Mouse (Mus musculus) hindbrain, embryonic 16.5 days (tissue): ENCODE measurements around the gene Maml2. TPM values are rescaled to one million over a fixed set of nuclear protein-coding genes. Genes with fewer than 3 reads are reported as not detected.
A peak's percentile ranks its signal among the peaks of the same experiment; 100 is the strongest.

Experiments used
- ATAC-seq: fragments of 200-750 bp; cut with Nextera tagmentation; 2 replicates; pipeline ENCODE4 v1.8.0; 2017; ENCODE audit warnings: moderate TSS enrichment, moderate library complexity
- H3K27ac ChIP-seq: fragments of 300-500 bp; sonication (generic); 2 replicates; pipeline ENCODE4 v1.5.1; 2014; ENCODE audit warnings: low read depth, mild to moderate bottlenecking, control low read depth, low read length, moderate library complexity
- H3K27me3 ChIP-seq: fragments of 300-500 bp; sonication (generic); replicated peaks from 2 replicates; pipeline ENCODE4 v1.6.1; 2014; ENCODE audit warnings: low read length; ENCODE audit not compliant: control insufficient read depth, insufficient read depth
- H3K36me3 ChIP-seq: fragments of 300-500 bp; sonication (generic); 2 replicates; pipeline ENCODE4 v1.6.1; 2014; ENCODE audit warnings: mild to moderate bottlenecking, low read length, moderate library complexity, mixed read lengths; ENCODE audit not compliant: control insufficient read depth, insufficient read depth
- H3K4me1 ChIP-seq: fragments of 300-500 bp; sonication (generic); 2 replicates; pipeline ENCODE4 v1.6.1; 2014; ENCODE audit warnings: low read depth, low read length; ENCODE audit not compliant: control insufficient read depth, insufficient read depth
- H3K4me2 ChIP-seq: fragments of 300-500 bp; sonication (generic); 2 replicates; pipeline ENCODE4 v1.6.1; 2014; ENCODE audit warnings: mild to moderate bottlenecking, low read length, control low read depth, moderate library complexity
- H3K4me3 ChIP-seq: fragments of 300-500 bp; sonication (generic); 2 replicates; pipeline ENCODE4 v1.5.1; 2014; ENCODE audit warnings: mild to moderate bottlenecking, low read length, control low read depth, moderate library complexity
- H3K9ac ChIP-seq: fragments of 300-500 bp; sonication (generic); 2 replicates; pipeline ENCODE4 v1.6.1; 2014; ENCODE audit warnings: low read depth, mild to moderate bottlenecking, control low read depth, low read length, moderate library complexity
- H3K9me3 ChIP-seq: fragments of 300-500 bp; sonication (generic); 2 replicates; pipeline ENCODE4 v1.6.1; 2014; ENCODE audit warnings: mild to moderate bottlenecking, low read length, moderate library complexity; ENCODE audit not compliant: control insufficient read depth
- WGBS: fragments of 180-500 bp; shearing (Covaris S2); extraction: QIAGEN DNeasy Blood & Tissue Kit; methylation state at CpG from one replicate; pipeline ENCODE4 v1.1.7; 2014; 5-methylcytosine and 5-hydroxymethylcytosine counted together
- polyA plus RNA-seq: library from polyadenylated mRNA; unstranded; fragments of >200 nt; fragmentation: Nextera tagmentation; extraction: Ambion mirVana; gene quantifications from 2 replicates; pipeline ENCODE4 v1.2.1, GENCODE M21; 2015

Maml2 gene
- polyA plus RNA-seq, 1 experiment from 2014 or later = 10.8 TPM

DNA sequence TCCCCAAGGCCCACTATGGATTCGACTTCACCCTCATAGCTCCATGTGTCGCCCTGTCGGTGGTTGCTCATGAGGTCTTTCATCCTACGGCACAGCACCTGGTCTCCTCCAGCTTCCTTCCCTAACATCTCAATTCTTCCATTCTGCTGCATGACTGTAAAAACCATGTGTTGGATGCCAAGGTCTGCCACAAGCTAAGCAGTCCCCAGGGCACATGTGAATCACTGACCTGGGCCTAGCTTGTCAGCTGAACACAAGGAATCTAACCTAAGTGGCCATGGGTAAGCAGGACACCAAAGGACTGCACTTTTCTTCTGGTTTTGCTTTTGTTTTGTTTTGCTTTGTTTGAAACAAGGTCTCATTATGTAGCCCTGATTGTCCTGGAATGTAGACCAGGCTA lies 271.3 kb downstream of the Maml2 start:
- no peak overlapping the region for H3K9ac ChIP-seq
- peaks cover 5% of the 10 kb centered on the region; the same call in 1 of the 2 replicates for H3K4me1 ChIP-seq
- no peak for ATAC-seq
- no peaks in the 10 kb centered on the region for H3K9me3 ChIP-seq
- no peak overlapping the region for H3K4me2 ChIP-seq
- 92% methylated on average over 4 of the region's 4 CpGs for WGBS
- H3K4me3 ChIP-seq = no peak overlapping the region
- no peaks in the 10 kb centered on the region for H3K27me3 ChIP-seq
- no peaks in the 10 kb centered on the region for H3K36me3 ChIP-seq
- no peak overlapping the region for H3K27ac ChIP-seq

DNA sequence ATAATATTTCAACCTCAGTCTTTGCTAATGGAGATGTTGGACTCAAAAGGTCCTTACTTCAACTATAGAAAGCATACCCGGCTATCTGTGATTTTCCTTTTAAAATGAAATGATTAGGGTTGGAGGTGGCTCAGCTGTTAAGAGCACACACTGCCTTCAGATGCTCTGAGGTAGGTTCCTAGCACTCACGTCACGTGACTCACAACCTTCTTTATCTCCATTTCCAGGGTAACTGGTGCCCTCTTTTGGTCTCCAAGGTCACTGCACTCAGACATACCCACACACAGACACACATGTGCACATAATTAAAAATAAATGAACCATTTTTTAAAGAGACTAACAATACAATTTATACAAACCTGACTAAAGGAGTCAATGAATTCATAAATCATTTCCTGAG lies 275.1 kb downstream of the Maml2 start:
- H3K9me3 ChIP-seq = no peaks in the 10 kb centered on the region
- H3K4me3 ChIP-seq = no peak overlapping the region
- no peak for ATAC-seq
- 98% methylated on average over 3 of the region's 3 CpGs for WGBS
- H3K9ac ChIP-seq = no peak overlapping the region
- no peak overlapping the region for H3K27ac ChIP-seq
- no peaks in the 10 kb centered on the region for H3K36me3 ChIP-seq
- H3K4me1 ChIP-seq = no peaks in the 10 kb centered on the region
- no peaks in the 10 kb centered on the region for H3K27me3 ChIP-seq
- H3K4me2 ChIP-seq = no peak overlapping the region

DNA sequence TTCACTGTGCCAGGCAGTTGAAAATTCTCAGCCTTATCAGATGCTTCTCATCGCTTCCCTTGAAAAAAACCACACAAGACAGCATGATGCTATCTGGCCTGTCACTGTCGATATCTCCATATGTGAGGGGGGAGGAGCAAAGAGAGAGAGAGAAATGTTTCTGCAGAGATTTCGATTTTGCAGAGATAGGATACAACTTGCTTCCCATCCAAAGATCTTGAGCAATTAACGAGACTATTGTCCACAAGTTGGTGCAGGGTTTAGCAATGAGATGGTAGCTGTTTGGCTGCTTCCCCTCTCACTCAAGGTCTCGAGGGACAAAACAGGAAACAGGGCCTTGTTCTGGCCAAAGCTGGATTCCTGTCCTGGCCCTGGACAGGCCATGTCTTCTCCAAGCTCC lies 276.3 kb downstream of the Maml2 start:
- Histone ChIP-seq H3K36me3 (no peaks in the 10 kb centered on the region), H3K9ac (no peak overlapping the region), H3K27ac (no peak overlapping the region), H3K4me1 (no peaks in the 10 kb centered on the region), H3K4me3 (no peak overlapping the region), H3K4me2 (no peak overlapping the region), H3K27me3 (no peaks in the 10 kb centered on the region), H3K9me3 (no peaks in the 10 kb centered on the region)
- WGBS = 80% methylated on average over 5 of the region's 5 CpGs
- no peak for ATAC-seq

DNA sequence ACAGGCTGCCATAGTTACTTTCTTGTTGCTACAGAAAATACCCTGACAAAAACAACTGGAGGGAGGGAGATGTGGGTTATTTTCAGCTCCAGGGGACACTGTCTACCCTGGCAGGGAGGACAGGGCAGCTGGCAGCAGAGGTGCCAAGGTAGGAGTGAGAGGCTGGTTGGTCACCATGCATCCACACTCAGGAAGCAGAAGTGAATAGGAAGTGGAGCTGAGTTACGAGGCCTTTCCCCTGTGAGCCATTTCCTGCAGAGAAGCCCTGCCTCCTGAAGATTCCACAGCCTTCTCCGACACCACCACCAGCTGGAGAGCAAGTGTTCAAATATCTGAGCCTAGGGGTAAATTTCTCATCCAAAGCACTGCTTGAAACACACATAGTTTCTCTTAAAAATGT lies 277.2 kb downstream of the Maml2 start:
- Histone ChIP-seq H3K4me2 (no peak overlapping the region), H3K36me3 (no peaks in the 10 kb centered on the region), H3K9ac (no peak overlapping the region), H3K27ac (no peak overlapping the region), H3K4me3 (no peak overlapping the region), H3K9me3 (no peaks in the 10 kb centered on the region), H3K4me1 (no peaks in the 10 kb centered on the region), H3K27me3 (no peaks in the 10 kb centered on the region)
- 66% methylated on average over 2 of the region's 2 CpGs for WGBS
- no peak for ATAC-seq

DNA sequence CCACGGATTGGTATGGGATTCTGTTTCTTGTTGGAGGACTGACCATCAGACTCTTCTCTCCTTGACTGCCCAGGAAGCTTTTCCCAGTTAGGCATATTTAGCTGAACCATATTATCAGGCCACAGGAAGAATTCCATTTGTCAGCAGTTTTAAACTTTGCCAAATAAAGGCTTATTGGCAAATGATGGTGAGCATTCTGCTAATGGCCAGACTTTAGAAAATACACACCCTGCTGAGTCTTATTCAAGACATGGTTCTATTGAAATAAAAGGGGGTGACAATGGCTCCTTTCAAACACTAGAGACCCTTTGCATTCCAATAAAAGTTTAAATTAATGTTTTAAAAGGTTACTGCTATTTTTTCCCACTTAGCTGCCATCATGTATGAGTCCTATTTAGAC lies 279.4 kb downstream of the Maml2 start:
- Histone ChIP-seq H3K9ac (no peak overlapping the region), H3K4me2 (no peak overlapping the region), H3K27ac (no peak overlapping the region), H3K4me1 (no peaks in the 10 kb centered on the region), H3K4me3 (no peak overlapping the region), H3K9me3 (no peaks in the 10 kb centered on the region), H3K27me3 (no peaks in the 10 kb centered on the region), H3K36me3 (no peaks in the 10 kb centered on the region)
- ATAC-seq = no peak
- 74% methylated on average over 1 of the region's 1 CpGs for WGBS

DNA sequence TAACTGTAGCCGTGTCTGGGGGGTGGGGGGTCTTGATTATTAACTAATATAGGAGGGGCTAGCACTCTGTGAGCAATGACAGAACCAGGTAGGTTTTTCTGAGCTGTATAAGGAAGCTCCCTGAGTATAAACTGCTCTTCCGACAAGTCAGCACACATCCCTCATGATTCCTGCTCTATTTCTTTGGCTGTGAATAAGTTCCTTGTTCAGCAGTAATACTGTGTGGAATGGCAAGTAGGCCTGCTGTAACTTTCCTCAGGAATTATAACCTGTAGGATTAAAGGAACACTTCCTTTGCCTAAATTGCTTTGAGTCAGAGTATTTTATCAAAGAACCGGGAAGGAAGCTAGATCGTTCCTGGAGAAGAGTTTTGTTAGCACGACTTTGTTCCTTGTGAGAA lies 283.4 kb downstream of the Maml2 start:
- no peak for ATAC-seq
- 83% methylated on average over 5 of the region's 5 CpGs for WGBS
- no peak overlapping the region for H3K4me2 ChIP-seq
- no peaks in the 10 kb centered on the region; the same call in 1 of the 2 replicates for H3K4me1 ChIP-seq
- H3K9ac ChIP-seq = no peak overlapping the region
- H3K36me3 ChIP-seq = no peaks in the 10 kb centered on the region
- H3K9me3 ChIP-seq = no peaks in the 10 kb centered on the region
- H3K27ac ChIP-seq = no peak overlapping the region
- no peak overlapping the region for H3K4me3 ChIP-seq
- H3K27me3 ChIP-seq = no peaks in the 10 kb centered on the region

DNA sequence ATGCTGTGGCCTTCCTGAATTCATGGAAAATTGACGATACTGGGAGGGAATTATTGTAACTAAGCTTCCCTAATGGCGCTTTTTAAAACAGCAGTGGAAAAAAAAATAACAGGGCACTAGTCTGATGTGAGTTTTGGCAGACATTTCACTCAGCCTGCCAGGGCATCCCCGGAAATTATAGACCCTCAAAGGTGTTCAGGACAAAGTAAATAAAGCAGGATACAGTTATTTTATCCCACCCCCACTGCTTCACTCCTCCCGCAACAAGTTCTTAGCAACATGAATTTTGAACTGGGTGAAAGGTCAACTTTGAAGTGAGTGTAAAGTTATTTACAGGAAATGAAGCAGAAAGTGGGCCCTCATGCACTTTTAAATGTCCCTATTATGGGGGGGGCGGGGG lies 286.2 kb downstream of the Maml2 start:
- Histone ChIP-seq H3K27ac (no peak overlapping the region), H3K4me2 (no peak overlapping the region), H3K36me3 (no peaks in the 10 kb centered on the region), H3K4me3 (no peak overlapping the region), H3K27me3 (no peaks in the 10 kb centered on the region), H3K9me3 (no peaks in the 10 kb centered on the region), H3K4me1 (peaks cover 8% of the 10 kb centered on the region), H3K9ac (no peak overlapping the region)
- no peak for ATAC-seq
- WGBS = 35% methylated on average over 5 of the region's 5 CpGs

DNA sequence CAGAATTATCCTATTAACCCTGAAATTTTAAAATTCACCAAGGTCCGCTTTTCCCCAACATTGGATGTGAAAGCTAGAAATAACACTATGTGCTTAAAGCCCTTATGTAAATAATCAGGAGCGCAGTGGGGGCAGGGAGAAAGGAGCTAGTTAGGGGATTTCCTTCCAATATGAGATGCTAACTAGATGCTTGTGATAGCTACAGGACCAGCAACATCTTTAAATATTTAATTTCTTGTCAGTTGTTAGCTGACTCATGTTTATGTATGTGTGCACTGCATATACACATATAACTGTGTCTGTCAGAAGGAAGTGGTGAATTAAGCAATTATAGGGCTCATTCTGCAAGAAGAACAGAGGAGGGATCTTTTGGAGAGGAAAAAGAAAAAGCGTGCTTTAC lies 286.7 kb downstream of the Maml2 start:
- ATAC-seq = no peak
- Histone ChIP-seq H3K4me2 (no peak overlapping the region), H3K9me3 (no peaks in the 10 kb centered on the region), H3K9ac (no peak overlapping the region), H3K27ac (no peak overlapping the region), H3K4me3 (no peak overlapping the region), H3K27me3 (no peaks in the 10 kb centered on the region), H3K36me3 (no peaks in the 10 kb centered on the region), H3K4me1 (peaks cover 8% of the 10 kb centered on the region)
- 81% methylated on average over 3 of the region's 3 CpGs for WGBS

DNA sequence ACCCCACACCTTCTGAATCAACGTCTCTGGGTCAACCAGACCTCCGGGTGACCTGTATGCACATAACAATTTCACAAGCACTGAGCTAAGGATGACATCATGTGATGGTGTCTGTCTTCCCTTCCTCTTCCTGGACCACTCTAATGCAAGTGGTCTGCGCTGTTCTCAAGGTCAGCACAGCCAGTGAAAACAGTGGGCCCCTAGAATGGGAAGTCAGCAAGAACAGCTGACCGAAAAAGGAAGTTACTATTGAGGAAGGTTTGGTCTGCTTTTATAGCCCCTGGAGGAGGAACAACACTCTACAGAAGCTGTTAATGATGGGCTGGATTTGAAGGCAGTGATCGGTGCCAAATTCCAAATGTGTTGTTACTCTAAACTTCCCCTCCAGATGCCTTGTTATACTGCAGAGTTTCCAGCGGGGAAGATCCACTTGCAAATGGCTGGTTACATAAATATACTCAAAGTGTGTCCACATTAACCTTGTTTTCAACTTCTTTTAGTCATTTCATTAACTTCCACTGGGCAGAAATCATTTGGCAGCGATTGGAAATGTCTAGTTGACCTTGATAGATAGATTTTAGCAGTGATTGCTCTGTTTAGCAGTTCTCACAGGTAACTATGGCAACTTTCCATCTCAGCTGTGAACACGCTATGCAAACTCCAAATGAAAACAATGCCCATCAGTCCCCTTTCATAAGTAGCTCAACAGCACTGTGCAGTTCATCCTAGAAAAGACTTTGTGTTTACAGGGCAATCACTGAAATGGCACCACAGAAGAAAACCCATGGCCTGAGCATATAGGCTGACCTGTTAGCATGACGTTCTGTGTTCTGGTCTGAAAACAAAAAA lies 289.6 kb downstream of the Maml2 start:
- Histone ChIP-seq H3K27me3 (no peaks in the 10 kb centered on the region), H3K36me3 (no peaks in the 10 kb centered on the region), H3K9ac (no peak overlapping the region), H3K4me3 (no peak overlapping the region), H3K4me2 (no peak overlapping the region), H3K27ac (0 out of 2 replicates have a peak overlapping the region, but pooled peaks have one; percentile 18), H3K4me1 (peaks cover 8% of the 10 kb centered on the region), H3K9me3 (no peaks in the 10 kb centered on the region)
- WGBS = 47% methylated on average over 9 of the region's 9 CpGs
- peak; percentile 66 for ATAC-seq
